Mouse (Mus musculus) CD4-positive, CD25-positive, alpha-beta regulatory T cell, adult 2 months (primary cell): ENCODE data around the gene Alkbh3.

Source experiments
- DNase-seq: peaks from one replicate; pipeline ENCODE4 v3.0.0-alpha.2; 2012; ENCODE audit warnings: low read depth, low spot score

The Alkbh3 gene

GRCm38 (mm10) chr2:93954781-93955578 is 55.6 kb downstream of the Alkbh3 start:
- peak; percentile 13 for DNase-seq

GRCm38 (mm10) chr2:93953726-93954125 is 56.9 kb downstream of the Alkbh3 start:
- DNase-seq, result no peak

- DNase-seq, result no peak
These were observed 63.6 kb downstream of the Alkbh3 start for GRCm38 (mm10) chr2:93946976-93947375.

GRCm38 (mm10) chr2:93944855-93945254 is 65.8 kb downstream of the Alkbh3 start:
- DNase-seq, result no peak

- peak; percentile 14 for DNase-seq
These were observed 66.5 kb downstream of the Alkbh3 start for GRCm38 (mm10) chr2:93944099-93944498.

GRCm38 (mm10) chr2:93941670-93942069 is 68.9 kb downstream of the Alkbh3 start:
- DNase-seq, result no peak

- DNase-seq, result no peak
These were observed 72.1 kb downstream of the Alkbh3 start for GRCm38 (mm10) chr2:93938534-93938933.
